Mouse (Mus musculus) intestine, embryonic 16.5 days (tissue): ENCODE results near the gene Gm29609. TPM values are rescaled to one million over a fixed set of nuclear protein-coding genes. Genes with fewer than 3 reads are reported as not detected.

Experiments
- ATAC-seq: fragments of 200-750 bp; cut with Nextera tagmentation; 2 replicates; pipeline ENCODE4 v1.8.0; 2017; ENCODE audit warnings: moderate TSS enrichment, moderate library complexity
- H3K27ac ChIP-seq: fragments of 300-500 bp; sonication (generic); 2 replicates; pipeline ENCODE4 v1.5.1; 2014; ENCODE audit warnings: mild to moderate bottlenecking, low read length
- H3K27me3 ChIP-seq: fragments of 300-500 bp; sonication (generic); replicated peaks from 2 replicates; pipeline ENCODE4 v1.6.1; 2014; ENCODE audit warnings: low read length, control low read depth, mixed read lengths; ENCODE audit not compliant: control insufficient read depth, insufficient read depth
- H3K36me3 ChIP-seq: fragments of 300-500 bp; sonication (generic); 2 replicates; pipeline ENCODE4 v1.6.1; 2014; ENCODE audit warnings: low read length, control low read depth; ENCODE audit not compliant: control insufficient read depth, insufficient read depth
- H3K4me1 ChIP-seq: fragments of 300-500 bp; sonication (generic); 2 replicates; pipeline ENCODE4 v1.6.1; 2014; ENCODE audit warnings: low read length, control low read depth, mixed read lengths; ENCODE audit not compliant: control insufficient read depth, insufficient read depth
- H3K4me2 ChIP-seq: fragments of 300-500 bp; sonication (generic); 2 replicates; pipeline ENCODE4 v1.6.1; 2014; ENCODE audit warnings: low read depth, low read length, control low read depth
- H3K4me3 ChIP-seq: fragments of 300-500 bp; sonication (generic); 2 replicates; pipeline ENCODE4 v1.5.1; 2014; ENCODE audit warnings: mild to moderate bottlenecking, low read length
- H3K9ac ChIP-seq: fragments of 300-500 bp; sonication (generic); 2 replicates; pipeline ENCODE4 v1.6.1; 2014; ENCODE audit warnings: low read depth, low read length
- H3K9me3 ChIP-seq: fragments of 300-500 bp; sonication (generic); 2 replicates; pipeline ENCODE4 v1.6.1; 2016; ENCODE audit warnings: low read length, control low read depth; ENCODE audit not compliant: control insufficient read depth
- WGBS: fragments of 180-500 bp; shearing (Covaris S2); extraction: QIAGEN DNeasy Blood & Tissue Kit; methylation state at CpG from one replicate; pipeline ENCODE4 v1.1.7; 2014; 5-methylcytosine and 5-hydroxymethylcytosine counted together
- polyA plus RNA-seq: library from polyadenylated mRNA; unstranded; fragments of >200 nt; fragmentation: Nextera tagmentation; extraction: Ambion mirVana; gene quantifications from 2 replicates; pipeline ENCODE4 v1.2.1, GENCODE M21; 2015

Gm29609 gene
- polyA plus RNA-seq: 1.1 TPM in 2 replicates

- Histone ChIP-seq H3K9ac (peak within 1 kb of the TSS; percentile 85), H3K4me2 (peak within 1 kb of the TSS; percentile 84), H3K4me3 (peak within 1 kb of the TSS; percentile 91), H3K27ac (peak within 1 kb of the TSS; percentile 99), H3K4me1 (0 out of 2 replicates have a peak, but pooled peaks cover 3% of the 10 kb centered on the region), H3K27me3 (no peaks in the 10 kb centered on the region), H3K36me3 (no peaks in the 10 kb centered on the region), H3K9me3 (no peaks in the 10 kb centered on the region)
- ATAC-seq: peak; percentile 99
- WGBS: under 1% methylated on average over 59 of the region's 59 CpGs
These were observed at the start of gene Gm29609, which contains the start of gene Gtf3c2 for GRCm38 (mm10) chr5:31179766-31180630. TSS of gene Gm29609 (minus strand) at chr5:31179911. TSS of gene Gtf3c2 (minus strand) at chr5:31180144.

DNA sequence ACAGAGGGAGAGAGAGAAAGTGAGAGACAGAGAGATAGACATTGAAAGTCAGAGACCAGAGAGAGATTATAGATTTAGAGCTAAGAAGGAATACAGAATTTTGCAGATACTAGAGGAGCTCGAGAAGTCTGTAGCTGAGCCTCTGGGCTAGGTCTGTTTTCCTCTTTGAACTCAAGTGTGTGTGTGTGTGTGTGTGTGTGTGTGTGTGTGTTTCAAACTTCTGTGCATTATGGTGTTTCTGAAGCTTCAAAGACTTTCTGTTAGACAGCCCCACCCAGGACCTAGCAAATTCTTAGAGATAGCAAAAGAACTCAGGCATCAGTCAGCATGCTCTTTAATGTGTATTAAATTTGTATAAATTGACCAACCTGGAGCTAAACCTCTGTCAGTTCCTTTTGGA lies 46.9 kb upstream of the Gm29609 start:
- no peaks in the 10 kb centered on the region for H3K36me3 ChIP-seq
- H3K9ac ChIP-seq: no peak overlapping the region
- no peak for ATAC-seq
- WGBS: 65% methylated on average over 1 of the region's 1 CpGs
- H3K9me3 ChIP-seq: no peaks in the 10 kb centered on the region
- H3K4me3 ChIP-seq: no peak overlapping the region
- H3K4me2 ChIP-seq: no peak overlapping the region
- no peaks in the 10 kb centered on the region for H3K27me3 ChIP-seq
- no peaks in the 10 kb centered on the region for H3K4me1 ChIP-seq
- H3K27ac ChIP-seq: no peak overlapping the region

DNA sequence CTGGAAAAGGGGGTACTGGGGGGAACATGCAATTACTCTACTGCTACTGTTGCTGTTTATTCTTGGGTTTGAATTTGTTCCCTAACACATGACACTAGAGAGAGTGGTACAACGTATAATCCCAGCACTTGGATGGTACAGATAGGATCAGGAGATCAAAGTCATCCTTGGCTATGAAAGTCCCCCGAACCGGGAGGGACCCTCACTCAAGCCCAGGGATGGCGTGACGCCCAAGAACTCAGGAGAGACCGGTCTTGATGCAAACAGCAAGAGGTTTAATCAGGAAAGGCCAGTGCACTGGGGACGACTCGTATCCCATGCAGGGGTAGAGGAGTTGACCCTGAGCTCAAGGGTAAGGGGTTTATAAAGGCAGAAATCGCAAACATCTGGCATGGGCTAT lies 43.0 kb upstream of the Gm29609 start:
- Histone ChIP-seq H3K36me3 (no peaks in the 10 kb centered on the region), H3K4me1 (peaks cover 10% of the 10 kb centered on the region), H3K4me3 (no peak overlapping the region), H3K4me2 (no peak overlapping the region), H3K9me3 (no peaks in the 10 kb centered on the region), H3K27ac (no peak overlapping the region), H3K27me3 (no peaks in the 10 kb centered on the region), H3K9ac (no peak overlapping the region)
- no peak for ATAC-seq
- WGBS: 95% methylated on average over 9 of the region's 9 CpGs

DNA sequence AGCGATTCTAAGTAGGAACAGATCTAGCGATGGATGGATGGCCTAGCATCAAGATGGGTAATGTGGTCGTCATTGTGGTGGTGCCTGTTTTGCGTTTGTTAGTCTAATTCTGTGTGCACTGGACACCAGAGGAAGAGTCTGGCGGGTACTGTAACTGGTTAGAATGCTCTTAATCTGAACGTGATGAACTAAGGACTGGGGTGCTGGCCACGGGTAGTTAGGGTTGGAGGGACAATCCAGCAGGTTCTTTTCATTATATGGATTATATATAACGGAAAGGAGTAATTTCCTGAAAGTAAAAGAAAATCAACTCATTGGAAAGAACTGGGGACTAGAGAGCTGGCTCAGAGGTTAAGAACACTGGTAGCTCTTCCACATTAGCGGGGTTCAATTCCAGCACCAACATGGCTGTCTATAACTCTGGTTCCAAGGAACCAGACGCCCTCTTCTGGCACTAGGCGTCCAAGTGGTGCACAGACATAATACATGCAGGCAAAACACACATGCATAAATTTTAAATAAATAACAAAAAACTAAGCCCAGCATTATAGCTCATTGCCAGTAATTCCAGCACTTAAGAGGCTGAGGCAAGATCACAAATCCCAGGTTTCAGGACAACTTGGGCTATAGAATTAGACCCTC lies 41.7 kb upstream of the Gm29609 start:
- peak overlapping the region; percentile 87 for H3K9ac ChIP-seq
- no peaks in the 10 kb centered on the region for H3K27me3 ChIP-seq
- no peaks in the 10 kb centered on the region for H3K36me3 ChIP-seq
- peaks cover 10% of the 10 kb centered on the region for H3K4me1 ChIP-seq
- WGBS: 14% methylated on average over 11 of the region's 11 CpGs
- ATAC-seq: no peak; the same call in 1 of the 2 replicates
- H3K9me3 ChIP-seq: no peaks in the 10 kb centered on the region
- H3K27ac ChIP-seq: peak overlapping the region; percentile 89
- peak overlapping the region; percentile 76 for H3K4me3 ChIP-seq
- peak overlapping the region; percentile 93 for H3K4me2 ChIP-seq

- peak; percentile 97 for ATAC-seq
- under 1% methylated on average over 69 of the region's 70 CpGs for WGBS
These were observed 41.0 kb upstream of the Gm29609 start, which contains the start of gene Ppm1g for GRCm38 (mm10) chr5:31220448-31221303. TSS of gene Ppm1g (minus strand) at chr5:31220687.

GRCm38 (mm10) chr5:31219911-31220447 lies 40.3 kb upstream of the Gm29609 start:
- Histone ChIP-seq H3K9ac (peak overlapping the region; percentile 82), H3K36me3 (no peaks in the 10 kb centered on the region), H3K9me3 (no peaks in the 10 kb centered on the region), H3K27me3 (no peaks in the 10 kb centered on the region), H3K27ac (peak overlapping the region; percentile 81), H3K4me3 (peak overlapping the region; percentile 76), H3K4me1 (peaks cover 10% of the 10 kb centered on the region), H3K4me2 (peak overlapping the region; percentile 63)
- ATAC-seq: peak; percentile 78
- WGBS: 0% methylated on average over 40 of the region's 40 CpGs

More at GRCm38 (mm10) chr5:31220448-31221303, 41.0 kb upstream of the Gm29609 start, which contains the start of gene Ppm1g:
- Histone ChIP-seq H3K4me1 (peaks cover 10% of the 10 kb centered on the region), H3K27ac (peak within 1 kb of the TSS; percentile 89), H3K9ac (peak within 1 kb of the TSS; percentile 87), H3K4me2 (peak within 1 kb of the TSS; percentile 93), H3K36me3 (no peaks in the 10 kb centered on the region), H3K9me3 (no peaks in the 10 kb centered on the region), H3K27me3 (no peaks in the 10 kb centered on the region), H3K4me3 (peak within 1 kb of the TSS; percentile 76)

GRCm38 (mm10) chr5:31219474-31219873 lies 39.8 kb upstream of the Gm29609 start:
- no peak for ATAC-seq
- 1% methylated on average over 11 of the region's 11 CpGs for WGBS
- Histone ChIP-seq H3K4me1 (peaks cover 10% of the 10 kb centered on the region), H3K4me3 (peak overlapping the region; percentile 76), H3K27me3 (no peaks in the 10 kb centered on the region), H3K36me3 (no peaks in the 10 kb centered on the region), H3K4me2 (peak overlapping the region; percentile 63), H3K9me3 (no peaks in the 10 kb centered on the region), H3K9ac (peak overlapping the region; percentile 82), H3K27ac (peak overlapping the region; percentile 81)

GRCm38 (mm10) chr5:31219070-31219469 lies 39.4 kb upstream of the Gm29609 start:
- Histone ChIP-seq H3K4me2 (peak overlapping the region; percentile 51), H3K36me3 (no peaks in the 10 kb centered on the region), H3K4me1 (peaks cover 10% of the 10 kb centered on the region), H3K9ac (no peak overlapping the region), H3K9me3 (no peaks in the 10 kb centered on the region), H3K27ac (no peak overlapping the region), H3K27me3 (no peaks in the 10 kb centered on the region), H3K4me3 (peak overlapping the region; percentile 31)
- ATAC-seq: no peak
- 0% methylated on average over 2 of the region's 2 CpGs for WGBS
